Mouse (Mus musculus) MEL (cell line): Measurements from ENCODE around the gene Klf15. TPM values are rescaled to one million over a fixed set of nuclear protein-coding genes. Genes with fewer than 3 reads are reported as not detected.

Experiments used
- DNase-seq: peaks from one replicate; pipeline ENCODE4 v3.0.0; 2011; ENCODE audit warnings: low read depth, low spot score
- H3K27ac ChIP-seq: 2 replicates; pipeline ENCODE4 v1.5.1; 2012; ENCODE audit warnings: low read depth, mild to moderate bottlenecking, control low read depth, low read length, moderate library complexity; ENCODE audit not compliant: control insufficient read depth
- H3K27me3 ChIP-seq, 2 experiments: fragments of 150-350 bp in 1 of 2; sonication (generic) in 1 of 2; 2 replicates each; pipeline ENCODE4 v1.6.1; 2012; ENCODE audit warnings: low read length in 2 of 2, mild to moderate bottlenecking in 2 of 2, improper control_type of control experiment in 1 of 2, moderate library complexity in 1 of 2; ENCODE audit not compliant: insufficient read depth in 2 of 2, control insufficient read depth in 1 of 2
- H3K36me3 ChIP-seq, 2 experiments: 2 replicates each; pipeline ENCODE4 v1.6.1; 2012 to 2014; ENCODE audit warnings: low read length in 2 of 2, improper control_type of control experiment in 1 of 2, inconsistent platforms in 1 of 2, mild to moderate bottlenecking in 1 of 2; ENCODE audit not compliant: insufficient read depth in 2 of 2, control insufficient read depth in 1 of 2
- H3K4me1 ChIP-seq, 2 experiments: fragments of 150-350 bp in 1 of 2; sonication (generic) in 1 of 2; 2 replicates each; pipeline ENCODE4 v1.6.1; 2012; ENCODE audit warnings: low read length in 2 of 2, improper control_type of control experiment in 1 of 2, mild to moderate bottlenecking in 1 of 2; ENCODE audit not compliant: insufficient read depth in 2 of 2, control insufficient read depth in 1 of 2
- H3K4me3 ChIP-seq, 2 experiments: fragments of 150-350 bp in 1 of 2; sonication (generic) in 1 of 2; 2 replicates each; pipeline ENCODE4 v1.5.1; 2012; ENCODE audit warnings: low read depth in 2 of 2, low read length in 2 of 2, mild to moderate bottlenecking in 2 of 2, moderate library complexity in 2 of 2, control low read depth in 1 of 2, improper control_type of control experiment in 1 of 2; ENCODE audit not compliant: control insufficient read depth in 1 of 2, insufficient read depth in 1 of 2
- H3K79me2 ChIP-seq: 2 replicates; pipeline ENCODE4 v1.6.1; 2012; ENCODE audit warnings: mild to moderate bottlenecking, low read length, moderate library complexity; ENCODE audit not compliant: control insufficient read depth, poor library complexity, insufficient read depth
- H3K9ac ChIP-seq: 2 replicates; pipeline ENCODE4 v1.6.1; 2012; ENCODE audit warnings: low read depth, mild to moderate bottlenecking, control low read depth, low read length, moderate library complexity; ENCODE audit not compliant: control insufficient read depth, poor library complexity, severe bottlenecking
- H3K9me3 ChIP-seq: fragments of 150-350 bp; sonication (generic); replicated peaks from 2 replicates; pipeline ENCODE4 v1.6.1; 2012; ENCODE audit warnings: mild to moderate bottlenecking, low read length, improper control_type of control experiment, moderate library complexity; ENCODE audit not compliant: insufficient read depth
- CHD1 ChIP-seq: IDR thresholded peaks from 2 replicates; pipeline ENCODE4 v1.6.1; 2012; ENCODE audit warnings: low read depth, mild to moderate bottlenecking, inconsistent platforms, low read length, improper control_type of control experiment
- CTCF ChIP-seq, 3 experiments: IDR thresholded peaks in 2 of 3; conservative IDR thresholded peaks in 1 of 3; 2 replicates each; pipeline ENCODE4 v1.5.1; 2011 to 2012; ENCODE audit warnings: low read length in 3 of 3, low read depth in 2 of 3, mild to moderate bottlenecking in 2 of 3, improper control_type of control experiment in 1 of 3, inconsistent platforms in 1 of 3, mixed read lengths in 1 of 3, moderate library complexity in 1 of 3; ENCODE audit not compliant: control insufficient read depth in 1 of 3, insufficient read depth in 1 of 3, poor library complexity in 1 of 3, severe bottlenecking in 1 of 3
- E2F4 ChIP-seq: IDR thresholded peaks from 2 replicates; pipeline ENCODE4 v1.6.1; 2011; ENCODE audit warnings: low read depth, low read length, improper control_type of control experiment, borderline replicate concordance
- GABPA ChIP-seq: IDR thresholded peaks from 2 replicates; pipeline ENCODE4 v1.6.1; 2012; ENCODE audit warnings: low read depth, mild to moderate bottlenecking, inconsistent platforms, low read length, improper control_type of control experiment, moderate library complexity
- GATA1 ChIP-seq: IDR thresholded peaks from 2 replicates; pipeline ENCODE4 v1.6.1; 2011; ENCODE audit warnings: low read depth, low read length, improper control_type of control experiment
- HCFC1 ChIP-seq: IDR thresholded peaks from 2 replicates; pipeline ENCODE4 v1.6.1; 2012; ENCODE audit warnings: low read depth, mild to moderate bottlenecking, inconsistent platforms, low read length, improper control_type of control experiment, moderate library complexity
- MAX ChIP-seq: IDR thresholded peaks from 2 replicates; pipeline ENCODE4 v1.6.1; 2011; ENCODE audit warnings: low read length, improper control_type of control experiment
- MAZ ChIP-seq: IDR thresholded peaks from 2 replicates; pipeline ENCODE4 v1.6.1; 2012; ENCODE audit warnings: low read depth, mild to moderate bottlenecking, inconsistent platforms, low read length, improper control_type of control experiment
- MEF2A ChIP-seq: IDR thresholded peaks from 2 replicates; pipeline ENCODE4 v1.6.1; 2014; ENCODE audit warnings: low read depth, mild to moderate bottlenecking, inconsistent platforms, low read length, improper control_type of control experiment; ENCODE audit not compliant: poor library complexity, insufficient replicate concordance, severe bottlenecking; ENCODE audit errors: extremely low read depth
- MXI1 ChIP-seq: IDR thresholded peaks from 2 replicates; pipeline ENCODE4 v1.6.1; 2011; ENCODE audit warnings: mild to moderate bottlenecking, low read depth, low read length, improper control_type of control experiment
- MYC ChIP-seq: IDR thresholded peaks from 2 replicates; pipeline ENCODE4 v1.6.1; 2011; ENCODE audit warnings: low read depth, mild to moderate bottlenecking, low read length, improper control_type of control experiment, moderate library complexity
- RAD21 ChIP-seq: IDR thresholded peaks from 2 replicates; pipeline ENCODE4 v1.6.1; 2011; ENCODE audit warnings: mild to moderate bottlenecking, low read depth, low read length, improper control_type of control experiment
- SIN3A ChIP-seq: IDR thresholded peaks from 2 replicates; pipeline ENCODE4 v1.6.1; 2012; ENCODE audit warnings: low read length, improper control_type of control experiment, inconsistent platforms
- SMC3 ChIP-seq: IDR thresholded peaks from 2 replicates; pipeline ENCODE4 v1.6.1; 2011; ENCODE audit warnings: low read depth, low read length, improper control_type of control experiment
- USF1 ChIP-seq: IDR thresholded peaks from 2 replicates; pipeline ENCODE4 v1.6.1; 2014; ENCODE audit warnings: low read depth, mild to moderate bottlenecking, inconsistent platforms, low read length, improper control_type of control experiment, moderate library complexity
- polyA plus RNA-seq, 2 experiments: library from polyadenylated mRNA; stranded (reverse) in 1 of 2; unstranded in 1 of 2; fragments of >175 nt in 1 of 2; fragments of >200 nt in 1 of 2; gene quantifications; 2 replicates each; pipeline versions ENCODE4 v1.2.1 to v1.2.4; 2012; ENCODE audit warnings: low replicate concordance in 2 of 2, low read depth in 1 of 2; ENCODE audit not compliant: insufficient read length in 2 of 2, insufficient read depth in 1 of 2, missing spikeins in 1 of 2
- total RNA-seq: library from RNA; depleted of rRNA; stranded (reverse); fragments of 300-350 nt; gene quantifications from 2 replicates; pipeline ENCODE4 v1.2.3, GENCODE M21; 2012

The Klf15 gene
- total and polyA plus RNA-seq, 3 experiments = not detected

DNA sequence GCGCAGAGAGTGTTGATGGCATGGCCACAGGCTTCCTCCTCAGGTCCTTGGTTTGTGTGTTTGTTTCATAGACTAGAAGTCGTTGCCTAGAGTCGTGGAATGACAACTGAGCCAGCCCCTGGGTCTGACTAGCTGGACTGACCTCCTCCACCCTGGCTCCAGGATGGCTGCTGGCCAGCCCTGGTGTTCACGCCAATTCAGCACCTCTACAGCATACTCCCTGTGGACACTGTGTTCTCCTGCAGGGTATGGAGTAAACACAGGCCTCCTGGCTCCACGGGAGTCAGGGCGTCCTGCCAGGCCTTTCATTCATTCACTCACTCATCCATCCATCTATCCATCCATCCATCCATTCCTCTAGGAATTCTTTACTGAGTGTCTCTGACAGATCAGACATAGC lies 46.7 kb downstream of the Klf15 start:
- Histone ChIP-seq H3K9me3 (no peaks in the 10 kb centered on the region), H3K27me3 (peaks cover 0 to 6% of the 10 kb centered on the region in 2 experiments), H3K27ac (no peak overlapping the region), H3K9ac (no peak overlapping the region), H3K79me2 (no peaks in the 10 kb centered on the region), H3K4me3 (no peak overlapping the region), H3K36me3 (no peaks in the 10 kb centered on the region), H3K4me1 (no peaks in the 10 kb centered on the region)
- TF ChIP-seq E2F4 = no peak
- no peak for TF ChIP-seq HCFC1
- no peak for TF ChIP-seq SMC3
- no peak for TF ChIP-seq USF1
- TF ChIP-seq MXI1 = no peak
- TF ChIP-seq SIN3A = no peak
- TF ChIP-seq MAX = no peak
- TF ChIP-seq MYC = no peak
- no peak for TF ChIP-seq MAZ
- TF ChIP-seq RAD21 = no peak
- no peak for DNase-seq

DNA sequence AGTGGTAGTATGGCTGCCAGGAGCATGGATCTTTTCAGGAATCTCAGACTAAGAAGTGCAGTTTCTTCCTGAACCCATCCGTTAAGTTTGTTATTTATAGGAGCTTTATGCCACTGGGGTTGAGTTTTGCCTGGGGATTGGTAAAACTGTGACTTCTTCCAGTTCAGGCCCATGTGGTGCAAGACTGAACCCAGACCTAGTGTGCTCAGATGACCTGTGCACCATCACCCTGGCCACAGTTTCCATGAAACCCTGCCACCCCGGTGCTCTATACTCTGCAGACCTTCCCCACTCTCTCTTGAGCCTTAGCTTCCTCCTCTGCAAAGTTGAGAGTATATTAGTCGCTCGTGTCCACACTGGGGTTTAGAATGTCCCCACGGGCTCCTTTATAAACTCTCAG lies 50.0 kb downstream of the Klf15 start:
- Histone ChIP-seq H3K27me3 (peaks cover 0 to 3% of the 10 kb centered on the region in 2 experiments; a peak in 3 of 4 replicates), H3K4me3 (no peak overlapping the region), H3K9ac (no peak overlapping the region), H3K27ac (no peak overlapping the region), H3K4me1 (no peaks in the 10 kb centered on the region), H3K9me3 (no peaks in the 10 kb centered on the region), H3K79me2 (no peaks in the 10 kb centered on the region), H3K36me3 (no peaks in the 10 kb centered on the region)
- TF ChIP-seq CTCF (IDR thresholded peaks at IDR 0.05 in 2 of 3, conservative IDR thresholded peaks at IDR 0.05 in 1 of 3; ENCODE audit: control insufficient read depth in 1 of 3, insufficient read depth in 1 of 3, low read depth in 2 of 3, low read length in 3 of 3, poor library complexity in 1 of 3, severe bottlenecking in 1 of 3) = no peak
- no peak for TF ChIP-seq GATA1
- TF ChIP-seq CHD1 = no peak
- DNase-seq = no peak

DNA sequence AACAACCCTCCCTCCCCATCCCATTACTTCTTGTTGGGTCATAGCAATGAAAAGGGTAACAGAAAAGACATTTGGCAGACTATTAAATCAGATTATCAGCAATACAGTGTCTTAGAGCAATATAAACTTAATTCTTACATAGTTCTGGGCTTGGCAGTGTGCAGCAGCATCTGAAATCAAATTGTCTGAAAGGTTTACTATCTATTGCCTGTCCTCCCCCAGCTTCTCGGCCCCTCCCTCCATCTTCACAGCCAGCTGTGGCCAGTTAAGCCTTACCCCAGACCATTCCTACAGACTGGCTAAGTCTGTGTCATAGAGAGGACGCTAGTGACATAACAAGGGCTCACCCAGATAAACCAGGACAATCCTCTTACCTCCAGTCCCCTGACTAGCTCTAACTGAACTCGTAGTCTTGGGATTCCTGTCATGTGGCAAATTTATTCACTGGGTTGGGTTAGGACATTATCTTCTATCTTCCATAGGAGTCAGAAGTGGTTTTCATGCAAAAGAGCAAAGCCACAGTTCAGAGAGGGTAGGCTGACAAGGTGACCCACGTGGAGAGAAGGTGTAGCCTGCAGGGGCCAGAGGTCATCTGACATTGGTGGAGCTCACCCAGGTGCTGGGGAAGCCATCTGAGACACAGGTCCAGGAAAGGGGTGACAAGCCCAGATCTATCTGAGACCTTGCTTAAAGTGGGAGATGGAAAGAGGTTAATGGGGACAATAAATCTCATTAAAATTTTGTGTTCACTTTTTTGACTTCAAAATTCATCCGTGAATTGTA lies 50.9 kb downstream of the Klf15 start:
- H3K4me1 ChIP-seq = no peaks in the 10 kb centered on the region
- TF ChIP-seq MEF2A (no peak), GABPA (no peak)
- no peak overlapping the region for H3K9ac ChIP-seq
- no peak overlapping the region for H3K4me3 ChIP-seq
- H3K9me3 ChIP-seq = no peaks in the 10 kb centered on the region
- no peaks in the 10 kb centered on the region for H3K79me2 ChIP-seq
- H3K27me3 ChIP-seq = peaks cover 0 to 3% of the 10 kb centered on the region in 2 experiments; a peak in 3 of 4 replicates
- H3K36me3 ChIP-seq = no peaks in the 10 kb centered on the region
- no peak for DNase-seq
- no peak overlapping the region for H3K27ac ChIP-seq
